Mouse (Mus musculus) ovary, adult 18-20 months (tissue): ENCODE measurements at regions not wholly inside any gene's neighbourhood (a gene's known extent, or its start where the extent isn't known, plus 50 kb on each side); places are given as distances from the start of the nearest gene placed in this dataset.
A peak's percentile ranks its signal among the peaks of the same experiment; 100 is the strongest.

Experiments
- DNase-seq: peaks from one replicate; pipeline ENCODE4 v3.0.0; 2022; ENCODE audit warnings: low spot score, mixed read lengths

- DNase-seq: no peak
These were observed 57.9 kb downstream of the Sox9 start for GRCm38 (mm10) chr11:112839721-112840494.

DNA sequence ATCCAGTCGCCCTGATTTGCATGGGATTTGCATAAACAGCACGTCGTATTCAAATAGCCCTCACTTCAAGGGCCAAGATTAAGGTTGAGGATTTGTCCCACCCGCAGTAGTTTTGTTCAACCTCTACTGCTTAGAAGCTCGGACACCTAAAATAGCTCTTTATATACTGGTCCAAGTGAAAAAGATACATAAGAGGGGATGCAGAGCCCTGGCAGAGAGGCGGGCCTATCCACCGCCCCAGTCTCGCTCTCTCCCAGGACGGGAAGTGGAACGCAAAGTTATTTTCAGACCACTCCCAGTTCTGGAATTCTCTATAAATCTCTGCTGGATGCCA, 58.4 kb downstream of the Sox9 start:
- DNase-seq: no peak

DNA sequence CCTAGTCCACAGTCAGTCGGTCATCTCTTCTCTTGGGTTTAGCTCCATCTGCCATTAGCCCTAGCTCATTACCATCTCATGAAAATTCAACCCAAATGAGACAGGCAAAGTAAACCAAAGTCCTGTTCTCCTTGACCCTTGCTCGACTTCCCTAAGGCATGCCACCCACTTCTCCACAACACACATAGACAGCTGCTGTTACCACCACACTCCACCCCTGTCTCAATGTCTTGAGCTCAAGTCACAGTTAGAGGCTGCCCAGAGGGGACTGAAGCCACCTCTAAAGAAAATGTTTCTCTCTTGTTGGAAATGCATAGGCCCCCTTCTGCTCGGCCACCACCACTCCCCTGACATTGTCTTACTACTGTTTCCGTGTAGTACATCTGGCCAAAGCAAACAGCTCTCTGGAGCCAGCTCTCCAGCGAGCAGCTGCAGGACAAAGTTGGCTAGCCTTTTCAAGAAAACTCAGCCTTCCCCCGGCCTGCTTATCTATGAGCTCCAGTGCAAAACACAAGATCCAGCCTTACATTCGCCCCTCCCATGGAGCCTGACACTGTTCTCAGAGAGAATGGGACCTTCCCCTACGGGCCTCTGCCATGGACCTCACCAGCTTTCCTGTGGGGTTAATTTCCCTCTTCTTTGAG, 62.4 kb downstream of the Sox9 start:
- no peak for DNase-seq

- DNase-seq: no peak
These were observed 65.1 kb downstream of the Sox9 start for GRCm38 (mm10) chr11:112847146-112847545.

- DNase-seq: no peak
These were observed 65.8 kb downstream of the Sox9 start for GRCm38 (mm10) chr11:112847851-112848250.

DNA sequence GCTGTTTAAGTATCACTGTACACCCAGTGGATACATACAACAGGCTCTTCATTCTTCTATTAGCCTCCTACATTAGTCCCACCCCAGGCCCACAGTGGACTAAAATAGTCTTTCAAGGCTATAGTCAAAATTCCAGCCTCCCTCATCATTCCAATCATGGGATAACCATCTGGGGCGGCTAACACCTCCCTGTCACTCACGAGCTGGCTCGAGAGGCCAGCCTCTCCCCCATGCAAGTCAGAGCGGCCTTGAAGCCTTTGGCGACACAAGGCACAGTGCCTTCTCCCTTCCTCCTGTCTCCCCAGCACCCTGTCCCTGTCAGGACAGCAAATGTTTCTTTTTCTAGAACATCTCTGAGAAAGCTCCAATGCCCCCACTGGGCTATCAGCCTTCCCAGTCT, 68.0 kb downstream of the Sox9 start:
- DNase-seq: peak; percentile 30

DNA sequence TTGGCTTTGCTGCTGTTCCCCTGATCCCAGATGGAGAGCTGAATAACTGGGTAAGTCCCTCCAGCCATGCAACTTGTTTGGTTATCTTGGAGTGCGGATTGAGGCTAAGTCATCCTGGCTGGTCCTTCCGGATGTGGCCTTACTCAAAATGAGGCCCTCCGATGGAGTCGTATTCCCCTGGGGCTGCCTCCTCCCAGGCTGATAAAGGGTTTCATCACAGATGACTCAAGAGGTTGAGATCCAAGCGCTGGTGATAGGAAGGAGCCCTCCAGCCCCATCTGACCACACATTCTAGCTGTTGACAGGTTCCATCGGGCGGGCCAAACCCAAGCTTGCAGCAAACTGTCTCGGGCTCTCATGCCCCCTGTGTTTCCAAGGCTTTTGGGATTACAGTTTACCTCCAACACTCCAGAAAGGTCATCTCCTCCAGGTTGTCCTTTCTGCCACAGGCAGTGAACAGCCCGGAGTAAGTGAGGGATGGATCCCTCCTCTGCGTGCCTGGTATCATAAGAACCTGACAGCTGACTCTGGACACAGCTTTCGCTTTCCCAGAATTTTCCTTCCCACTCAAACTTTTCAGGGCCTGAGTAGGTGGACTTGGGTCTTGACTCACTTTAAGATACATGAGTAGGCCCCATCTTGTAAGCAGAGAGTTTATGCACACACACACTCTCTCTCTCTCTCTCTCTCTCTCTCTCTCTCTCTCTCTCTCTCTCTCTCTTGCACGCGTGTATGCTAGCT, 68.7 kb downstream of the Sox9 start:
- no peak for DNase-seq

- DNase-seq: no peak
These were observed 69.3 kb downstream of the Sox9 start for GRCm38 (mm10) chr11:112851321-112851720.

GRCm38 (mm10) chr11:112855975-112856374, 74.0 kb downstream of the Sox9 start:
- DNase-seq: no peak

DNA sequence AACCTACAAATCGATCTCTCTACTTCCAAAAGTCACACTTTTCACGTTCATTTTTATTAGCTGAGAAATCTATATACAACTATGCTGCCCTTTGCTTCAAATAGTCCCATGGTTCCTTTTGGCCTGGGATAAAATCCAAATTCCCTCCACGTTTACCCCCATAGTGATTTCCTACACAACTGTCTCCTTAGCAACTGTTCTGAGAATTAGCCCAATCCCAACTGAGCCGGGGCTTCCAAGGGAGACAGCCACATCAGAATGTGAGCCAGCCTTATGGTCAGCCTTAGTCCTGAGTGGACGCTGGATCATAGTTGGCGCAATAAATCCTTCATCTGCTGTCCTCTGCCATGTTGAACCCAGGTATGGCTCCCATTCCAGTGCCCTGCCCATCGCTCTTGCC, 77.3 kb downstream of the Sox9 start:
- DNase-seq: no peak

- DNase-seq: no peak
These were observed 78.8 kb downstream of the Sox9 start for GRCm38 (mm10) chr11:112860797-112861196.

GRCm38 (mm10) chr11:112861233-112861632, 79.2 kb downstream of the Sox9 start:
- DNase-seq: no peak

DNA sequence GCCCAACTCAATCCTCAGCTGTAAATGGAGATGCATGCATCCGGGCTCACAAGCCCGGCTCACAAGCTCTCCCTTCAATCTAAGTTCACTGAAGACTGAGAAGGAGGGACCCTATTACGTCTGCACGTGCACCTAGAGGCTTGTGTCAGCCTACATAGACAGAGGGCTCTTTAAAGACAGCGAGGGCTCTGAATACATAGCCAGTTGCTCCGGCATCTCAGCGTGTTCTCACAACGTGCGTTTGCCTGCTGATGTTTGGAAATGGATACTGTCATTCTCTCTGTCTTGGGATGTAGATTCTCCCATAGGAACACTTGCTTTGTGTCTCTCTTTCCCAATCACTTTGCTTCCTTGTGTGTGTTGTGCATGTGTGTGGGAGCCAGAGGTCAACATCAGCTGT, 83.8 kb downstream of the Sox9 start:
- no peak for DNase-seq

- DNase-seq: no peak
These were observed 87.5 kb downstream of the Sox9 start for GRCm38 (mm10) chr11:112869571-112869970.

- DNase-seq: no peak
These were observed 88.4 kb downstream of the Sox9 start for GRCm38 (mm10) chr11:112870201-112871035.

DNA sequence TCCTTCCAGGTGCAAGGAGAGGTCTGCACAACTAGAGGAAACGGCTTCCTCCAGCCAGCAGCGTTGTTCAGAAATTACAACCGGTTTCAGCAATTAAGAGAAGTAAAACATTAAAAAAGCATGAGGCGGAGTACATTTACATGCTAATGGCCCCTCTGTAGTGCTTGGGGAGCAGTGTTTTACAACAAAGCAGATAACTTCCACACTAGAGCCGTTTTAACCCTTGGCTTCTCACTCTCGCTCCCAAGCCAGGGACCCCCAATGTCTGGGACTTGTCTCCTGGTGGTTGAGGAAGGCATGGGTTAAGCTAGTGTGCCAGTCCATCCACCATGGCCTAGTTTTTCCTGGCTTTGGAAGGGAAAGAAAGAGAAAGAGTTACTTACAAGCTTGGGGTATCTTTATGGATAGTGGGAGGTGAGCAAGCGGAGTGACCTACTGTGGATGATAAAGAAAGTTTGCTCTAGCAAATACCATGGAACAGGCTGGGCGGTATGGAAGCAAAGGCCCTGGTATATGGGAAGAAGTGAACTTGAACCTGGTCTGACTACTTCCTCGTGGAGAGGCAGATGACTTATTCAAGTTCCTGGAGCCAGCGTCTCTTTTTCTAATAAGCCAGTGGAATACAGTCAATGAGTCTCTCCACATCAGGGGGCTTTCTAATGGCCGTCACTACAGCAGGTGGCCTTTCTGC, 90.8 kb downstream of the Sox9 start:
- no peak for DNase-seq

DNA sequence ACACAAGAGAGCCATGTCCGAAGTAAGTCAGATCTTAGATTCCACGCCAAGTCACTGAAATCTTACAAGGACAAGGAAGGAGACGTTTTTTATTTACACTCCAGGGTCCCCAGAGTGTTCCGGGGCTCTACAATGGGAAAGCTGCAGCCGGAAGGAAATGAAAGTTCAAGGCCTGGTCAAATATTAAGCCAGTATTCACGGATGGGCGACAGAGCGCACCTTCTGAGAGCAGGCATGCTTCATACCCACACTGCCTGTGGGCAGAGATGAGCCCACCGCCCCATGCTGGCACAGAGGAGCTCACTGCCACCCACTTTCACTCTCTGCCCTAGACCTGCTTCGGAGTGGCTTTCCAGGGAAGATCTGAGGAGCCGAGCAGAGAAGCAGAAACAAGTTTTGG, 92.2 kb downstream of the Sox9 start:
- no peak for DNase-seq

GRCm38 (mm10) chr11:112876226-112876625, 94.2 kb downstream of the Sox9 start:
- DNase-seq: no peak

- no peak for DNase-seq
These were observed 96.4 kb downstream of the Sox9 start for GRCm38 (mm10) chr11:112878436-112878835.

GRCm38 (mm10) chr11:112880736-112881135, 98.7 kb downstream of the Sox9 start:
- DNase-seq: no peak

GRCm38 (mm10) chr11:112885336-112885940, 103.4 kb downstream of the Sox9 start:
- no peak for DNase-seq
